Mouse (Mus musculus) forebrain, embryonic 14.5 days (tissue): ENCODE results near the gene Gm973. TPM values are rescaled to one million over a fixed set of nuclear protein-coding genes. Genes with fewer than 3 reads are reported as not detected.

Source experiments
- ATAC-seq: fragments of 200-750 bp; cut with Nextera tagmentation; 2 replicates; pipeline ENCODE4 v1.8.0; 2017; ENCODE audit warnings: mild to moderate bottlenecking, moderate library complexity
- DNase-seq: peaks from one replicate; pipeline ENCODE4 v3.0.0-alpha.2; 2015; ENCODE audit warnings: low spot score
- H3K27ac ChIP-seq: fragments of 300-500 bp; sonication (generic); 2 replicates; pipeline ENCODE4 v1.5.1; 2014; ENCODE audit warnings: low read depth, mild to moderate bottlenecking, control low read depth, low read length, moderate library complexity
- H3K27me3 ChIP-seq: fragments of 300-500 bp; sonication (generic); replicated peaks from 2 replicates; pipeline ENCODE4 v1.6.1; 2014; ENCODE audit warnings: low read length, control low read depth, mixed read lengths; ENCODE audit not compliant: control insufficient read depth, insufficient read depth
- H3K36me3 ChIP-seq: fragments of 300-500 bp; sonication (generic); 2 replicates; pipeline ENCODE4 v1.6.1; 2014; ENCODE audit warnings: low read length, control low read depth; ENCODE audit not compliant: control insufficient read depth, insufficient read depth
- H3K4me1 ChIP-seq: fragments of 300-500 bp; sonication (generic); 2 replicates; pipeline ENCODE4 v1.6.1; 2014; ENCODE audit warnings: antibody characterized with exemption, low read length, control low read depth; ENCODE audit not compliant: control insufficient read depth, insufficient read depth
- H3K4me2 ChIP-seq: fragments of 300-500 bp; sonication (generic); 2 replicates; pipeline ENCODE4 v1.6.1; 2014; ENCODE audit warnings: mild to moderate bottlenecking, control low read depth, low read length
- H3K4me3 ChIP-seq: fragments of 300-500 bp; sonication (generic); 2 replicates; pipeline ENCODE4 v1.5.1; 2014; ENCODE audit warnings: low read depth, low read length, control low read depth
- H3K9ac ChIP-seq: fragments of 300-500 bp; sonication (generic); 2 replicates; pipeline ENCODE4 v1.6.1; 2014; ENCODE audit warnings: mild to moderate bottlenecking, low read length, control low read depth, moderate library complexity
- H3K9me3 ChIP-seq: fragments of 300-500 bp; sonication (generic); replicated peaks from 2 replicates; pipeline ENCODE4 v1.6.1; 2016; ENCODE audit warnings: low read length, control low read depth, mixed read lengths; ENCODE audit not compliant: control insufficient read depth
- WGBS: fragments of 180-500 bp; shearing (Covaris S2); extraction: QIAGEN DNeasy Blood & Tissue Kit; methylation state at CpG from one replicate; pipeline ENCODE4 v1.1.7; 2014; 5-methylcytosine and 5-hydroxymethylcytosine counted together
- polyA plus RNA-seq: library from polyadenylated mRNA; unstranded; fragments of >200 nt; fragmentation: Nextera tagmentation; extraction: Ambion mirVana; gene quantifications from 2 replicates; pipeline ENCODE4 v1.2.1, GENCODE M21; 2014

Gm973 gene
- polyA plus RNA-seq, 1 experiment from 2014 or later, result 6.2 TPM

- Histone ChIP-seq H3K4me1 (no peaks in the 10 kb centered on the region), H3K27ac (no peak overlapping the region), H3K36me3 (no peaks in the 10 kb centered on the region), H3K9ac (no peak overlapping the region), H3K9me3 (no peaks in the 10 kb centered on the region), H3K27me3 (no peaks in the 10 kb centered on the region), H3K4me3 (no peak overlapping the region), H3K4me2 (no peak overlapping the region)
- 75% methylated on average over 8 of the region's 8 CpGs for WGBS
- DNase-seq, result no peak
- ATAC-seq, result no peak
Measured at GRCm38 (mm10) chr1:59580131-59580751, 64.2 kb downstream of the Gm973 start.

GRCm38 (mm10) chr1:59580880-59581279 lies 64.8 kb downstream of the Gm973 start:
- 89% methylated on average over 3 of the region's 3 CpGs for WGBS
- no peaks in the 10 kb centered on the region for H3K36me3 ChIP-seq
- H3K9me3 ChIP-seq, result no peaks in the 10 kb centered on the region
- DNase-seq (no peak), ATAC-seq (no peak)
- H3K27ac ChIP-seq, result no peak overlapping the region
- H3K27me3 ChIP-seq, result no peaks in the 10 kb centered on the region; the same call in 1 of the 2 replicates
- H3K4me3 ChIP-seq, result no peak overlapping the region
- H3K9ac ChIP-seq, result no peak overlapping the region
- no peak overlapping the region for H3K4me2 ChIP-seq
- no peaks in the 10 kb centered on the region for H3K4me1 ChIP-seq

GRCm38 (mm10) chr1:59584656-59585410 lies 68.8 kb downstream of the Gm973 start:
- Histone ChIP-seq H3K9me3 (no peaks in the 10 kb centered on the region), H3K27ac (no peak overlapping the region), H3K36me3 (no peaks in the 10 kb centered on the region), H3K27me3 (no peaks in the 10 kb centered on the region; the same call in 1 of the 2 replicates), H3K4me3 (no peak overlapping the region), H3K4me1 (no peaks in the 10 kb centered on the region), H3K9ac (no peak overlapping the region), H3K4me2 (peak overlapping the region; percentile 12; the same call in 1 of the 2 replicates)
- peak; percentile 67; the same call in 1 of the 2 replicates for ATAC-seq
- DNase-seq, result peak; percentile 61
- WGBS, result 10% methylated on average over 18 of the region's 18 CpGs

- H3K4me2 ChIP-seq, result no peak overlapping the region
- ATAC-seq, result no peak
- H3K36me3 ChIP-seq, result no peaks in the 10 kb centered on the region
- H3K4me1 ChIP-seq, result peaks cover 12% of the 10 kb centered on the region
- no peaks in the 10 kb centered on the region for H3K9me3 ChIP-seq
- WGBS, result 89% methylated on average over 1 of the region's 1 CpGs
- peaks cover 11% of the 10 kb centered on the region for H3K27me3 ChIP-seq
- no peak overlapping the region for H3K4me3 ChIP-seq
- H3K9ac ChIP-seq, result no peak overlapping the region
- H3K27ac ChIP-seq, result no peak overlapping the region
- no peak for DNase-seq
Measured at GRCm38 (mm10) chr1:59589271-59589670, 73.2 kb downstream of the Gm973 start.

- H3K9ac ChIP-seq, result 0 out of 2 replicates have a peak overlapping the region, but pooled peaks have one; percentile 21
- H3K4me2 ChIP-seq, result peak overlapping the region; percentile 38
- H3K4me1 ChIP-seq, result peaks cover 12% of the 10 kb centered on the region
- no peaks in the 10 kb centered on the region for H3K9me3 ChIP-seq
- 0 out of 2 replicates have a peak overlapping the region, but pooled peaks have one; percentile 14 for H3K27ac ChIP-seq
- ATAC-seq (peak; percentile 46; the same call in 1 of the 2 replicates), DNase-seq (peak; percentile 53)
- H3K36me3 ChIP-seq, result no peaks in the 10 kb centered on the region
- WGBS, result 2% methylated on average over 10 of the region's 10 CpGs
- peaks cover 11% of the 10 kb centered on the region; the same call in 1 of the 2 replicates for H3K27me3 ChIP-seq
- peak overlapping the region; percentile 14; the same call in 1 of the 2 replicates for H3K4me3 ChIP-seq
Measured at GRCm38 (mm10) chr1:59592359-59592758, 76.3 kb downstream of the Gm973 start.

- Histone ChIP-seq H3K9me3 (no peaks in the 10 kb centered on the region), H3K9ac (0 out of 2 replicates have a peak overlapping the region, but pooled peaks have one; percentile 21), H3K27ac (no peak overlapping the region), H3K36me3 (no peaks in the 10 kb centered on the region), H3K4me2 (peak overlapping the region; percentile 38), H3K4me1 (peaks cover 12% of the 10 kb centered on the region), H3K27me3 (peaks cover 11% of the 10 kb centered on the region; the same call in 1 of the 2 replicates), H3K4me3 (peak overlapping the region; percentile 14; the same call in 1 of the 2 replicates)
- ATAC-seq, result peak; percentile 69
- DNase-seq, result peak; percentile 62
- 8% methylated on average over 12 of the region's 12 CpGs for WGBS
Measured at GRCm38 (mm10) chr1:59592876-59593275, 76.8 kb downstream of the Gm973 start.

- no peaks in the 10 kb centered on the region for H3K9me3 ChIP-seq
- no peak overlapping the region for H3K4me3 ChIP-seq
- H3K4me2 ChIP-seq, result no peak overlapping the region
- H3K9ac ChIP-seq, result no peak overlapping the region
- H3K27me3 ChIP-seq, result peaks cover 11% of the 10 kb centered on the region; the same call in 1 of the 2 replicates
- H3K4me1 ChIP-seq, result peaks cover 12% of the 10 kb centered on the region
- ATAC-seq (no peak), DNase-seq (no peak)
- WGBS, result 61% methylated on average over 2 of the region's 2 CpGs
- no peak overlapping the region for H3K27ac ChIP-seq
- H3K36me3 ChIP-seq, result no peaks in the 10 kb centered on the region
Measured at GRCm38 (mm10) chr1:59593622-59594035, 77.6 kb downstream of the Gm973 start.

- Histone ChIP-seq H3K27ac (no peak overlapping the region), H3K36me3 (no peaks in the 10 kb centered on the region), H3K27me3 (peaks cover 11% of the 10 kb centered on the region; the same call in 1 of the 2 replicates), H3K4me3 (no peak overlapping the region), H3K9me3 (no peaks in the 10 kb centered on the region), H3K4me1 (peaks cover 12% of the 10 kb centered on the region), H3K9ac (no peak overlapping the region), H3K4me2 (no peak overlapping the region)
- no peak for DNase-seq
- no peak for ATAC-seq
- 92% methylated on average over 11 of the region's 11 CpGs for WGBS
Measured at GRCm38 (mm10) chr1:59594586-59595266, 78.7 kb downstream of the Gm973 start.
